Comparison of ENCODE assay signal across 12 mouse cellular contexts in the genomic region with DNA sequence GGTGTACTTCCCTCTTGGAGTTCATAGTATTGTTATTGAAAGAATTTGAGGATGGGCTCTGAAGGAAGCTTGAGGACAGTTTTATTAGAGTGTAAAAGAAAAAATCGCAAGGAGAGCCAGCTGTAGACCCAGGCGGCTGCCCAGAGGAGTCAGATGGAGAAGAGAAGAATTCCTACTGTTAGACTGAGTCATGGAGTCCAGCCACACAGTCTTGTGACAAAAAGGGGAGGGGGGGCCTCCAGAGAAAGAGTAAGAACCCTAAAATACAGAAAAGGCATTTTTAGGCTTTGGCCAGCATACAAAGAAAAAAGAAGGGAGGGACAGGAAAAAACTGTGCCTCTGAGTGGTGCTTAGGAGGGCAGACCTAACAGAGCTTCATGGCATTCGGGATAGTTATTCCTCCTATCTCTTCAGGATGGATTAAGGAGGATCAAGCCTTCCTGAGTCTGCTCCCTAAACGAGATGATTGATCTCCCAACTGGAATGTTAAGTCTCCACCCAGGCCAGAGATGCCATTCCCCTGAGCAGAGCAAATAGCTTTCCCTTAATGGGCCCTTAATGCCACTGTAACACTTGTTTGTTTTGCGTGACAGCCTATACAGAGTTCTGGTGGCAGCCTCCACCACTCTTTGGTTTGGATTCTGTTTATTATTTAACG. TPM values are rescaled to one million over a fixed set of nuclear protein-coding genes. Genes with fewer than 3 reads are reported as not detected.
DNase-seq lines count a peak whose midpoint lies in the region; ATAC-seq and TF ChIP-seq lines count a peak whose summit lies in the region.
"Had no signal": no experiment of that assay in that cellular context is flagged by ENCODE, and none has a peak within 500 bp of the region (broad histone marks: within the 10 kb centered on the region; RNA-seq: fewer than 3 reads in every experiment).

No protein-coding gene starts in this region.

- H3ac ChIP-seq in myocyte (ENCODE audit: control insufficient read depth, insufficient read length), result no peak overlapping the region

- no peak for TF ChIP-seq POLR2A in myocyte (IDR thresholded peaks at IDR 0.05; ENCODE audit: insufficient read length, low read depth)

- H3K27me3 ChIP-seq in myocyte (ENCODE audit: control insufficient read depth, insufficient read depth, insufficient read length), result no peaks in the 10 kb centered on the region
- H3K27me3 ChIP-seq: neural tube, embryonic 12.5 days had no signal

- H3K4me3 ChIP-seq in myocyte, result no peak overlapping the region
- H3K4me3 ChIP-seq: erythroblast, embryonic 14.5 days; megakaryocyte, embryonic 14.5 days; neural tube, embryonic 12.5 days had no signal

- peak; percentile 29 for DNase-seq in kidney, adult 11 months
- DNase-seq in kidney, postnatal 25 days, result no peak
- DNase-seq in ZHBTc4 (ENCODE audit: low read depth, low spot score), result peak; percentile 61
- peak; percentile 44 for DNase-seq in kidney, adult 9 months
- DNase-seq in testis, postnatal 10 days (ENCODE audit: low spot score), result no peak
- DNase-seq: thymus, postnatal 14 days had no signal

- H3K79me2 ChIP-seq in myocyte (ENCODE audit: control insufficient read depth, insufficient read depth), result no peaks in the 10 kb centered on the region

- no peaks in the 10 kb centered on the region for H3K36me3 ChIP-seq in myocyte (ENCODE audit: control insufficient read depth, insufficient read depth)
- H3K36me3 ChIP-seq: neural tube, embryonic 12.5 days had no signal

- peak overlapping the region; percentile 56 for H3K4me2 ChIP-seq in myocyte (ENCODE audit: low read depth)
- H3K4me2 ChIP-seq: neural tube, embryonic 12.5 days had no signal

- ATAC-seq in monocyte, adult 5-6 weeks (replicated peaks; ENCODE audit: insufficient number of reproducible peaks, low FRiP score, low TSS enrichment, poor library complexity, severe bottlenecking), result no peak
- ATAC-seq: hindbrain, embryonic 16.5 days had no signal

TF ChIP-seq in myocyte, 11 proteins besides CTCF, POLR2A, EP300 and RAD21:
- TF ChIP-seq MYOG (IDR thresholded peaks at IDR 0.05; ENCODE audit: control insufficient read depth in 1 of 3, insufficient read depth in 1 of 3, insufficient read length in 2 of 3, low read depth in 2 of 3) (no peak), USF1 (IDR thresholded peaks at IDR 0.05; ENCODE audit: low read depth) (no peak), TCF12 (IDR thresholded peaks at IDR 0.05; ENCODE audit: insufficient read depth, poor library complexity, severe bottlenecking) (no peak), E2F4 (IDR thresholded peaks at IDR 0.05; ENCODE audit: insufficient read depth) (no peak), MYOD1 (IDR thresholded peaks at IDR 0.05; ENCODE audit: control insufficient read depth in 1 of 3, insufficient read length in 2 of 3, low read depth in 2 of 3) (no peak), POLR2AphosphoS2 (IDR thresholded peaks at IDR 0.05; ENCODE audit: insufficient read length, low read depth) (no peak), SRF (IDR thresholded peaks at IDR 0.05; ENCODE audit: control insufficient read depth, insufficient read length, low read depth) (no peak), MAX (IDR thresholded peaks at IDR 0.05; ENCODE audit: low read depth) (no peak), CEBPB (IDR thresholded peaks at IDR 0.05; ENCODE audit: insufficient read depth, poor library complexity, severe bottlenecking) (no peak), TCF3 (IDR thresholded peaks at IDR 0.05; ENCODE audit: insufficient read length, low read depth) (no peak), REST (IDR thresholded peaks at IDR 0.05; ENCODE audit: insufficient read depth, insufficient read length) (no peak)
TF ChIP-seq in myocyte: peak in this region for 0.

RNA-seq across cellular contexts. Expression of gene Patj, which starts 5.5 kb away (rescaled TPM):
- polyA plus RNA-seq in myocyte (2012; fragmentation: generic; extraction: Trizol), result 22.3 TPM
- 3.1 to 21.5 TPM (median 11.7 TPM) in 3 replicates for total RNA-seq in monocyte, adult 5-6 weeks (2017)
- polyA plus RNA-seq: erythroblast, embryonic 14.5 days had no signal

RNA-seq across cellular contexts. Expression of gene Tm2d1, which starts 17.9 kb away (rescaled TPM):
- 41.0 TPM for polyA plus RNA-seq in myocyte (2012; fragmentation: generic; extraction: Trizol)
- 51.1 to 74.7 TPM (median 65.5 TPM) in 3 replicates for total RNA-seq in monocyte, adult 5-6 weeks (2017)

Comparison
In these comparisons a context has a peak if more than half of its experiments do, and no peak if none do; other contexts are left out.
1. DNase-seq: peak in kidney, adult 11 months (single experiment), ZHBTc4 (single experiment) and kidney, adult 9 months (single experiment); none in kidney, postnatal 25 days (0 of 2) and testis, postnatal 10 days (single experiment).